Mouse (Mus musculus) heart, postnatal 0 days (tissue): ENCODE results near the gene Twsg1. TPM values are rescaled to one million over a fixed set of nuclear protein-coding genes. Genes with fewer than 3 reads are reported as not detected.

Source experiments
- ATAC-seq: fragments of 200-750 bp; cut with Nextera tagmentation; 2 replicates; pipeline ENCODE4 v1.8.0; 2017; ENCODE audit warnings: low read depth, moderate number of reproducible peaks, moderate library complexity; ENCODE audit not compliant: insufficient read depth
- DNase-seq: peaks from one replicate; pipeline ENCODE4 v3.0.0-alpha.2; 2016; ENCODE audit warnings: low spot score
- H3K27ac ChIP-seq: fragments of 300-500 bp; sonication (generic); 2 replicates; pipeline ENCODE4 v1.5.1; 2014; ENCODE audit warnings: low read depth, mild to moderate bottlenecking
- H3K27me3 ChIP-seq: fragments of 300-500 bp; sonication (generic); 2 replicates; pipeline ENCODE4 v1.6.1; 2014; ENCODE audit warnings: low read length, mixed read lengths; ENCODE audit not compliant: control insufficient read depth, insufficient read depth
- H3K36me3 ChIP-seq: fragments of 300-500 bp; sonication (generic); replicated peaks from 2 replicates; pipeline ENCODE4 v1.6.1; 2014; ENCODE audit warnings: low read length, mixed read lengths; ENCODE audit not compliant: control insufficient read depth, insufficient read depth
- H3K4me1 ChIP-seq: fragments of 300-500 bp; sonication (generic); 2 replicates; pipeline ENCODE4 v1.6.1; 2014; ENCODE audit warnings: antibody characterized with exemption; ENCODE audit not compliant: control insufficient read depth, insufficient read depth
- H3K4me2 ChIP-seq: fragments of 300-500 bp; sonication (generic); 2 replicates; pipeline ENCODE4 v1.6.1; 2014; ENCODE audit warnings: low read depth, mild to moderate bottlenecking, low read length, moderate library complexity
- H3K4me3 ChIP-seq: fragments of 300-500 bp; sonication (generic); 2 replicates; pipeline ENCODE4 v1.5.1; 2014; ENCODE audit warnings: low read depth, low read length
- H3K9ac ChIP-seq: fragments of 300-500 bp; sonication (generic); replicated peaks from 2 replicates; pipeline ENCODE4 v1.6.1; 2014; ENCODE audit warnings: low read depth, low read length, mixed read lengths
- H3K9me3 ChIP-seq: fragments of 300-500 bp; sonication (generic); replicated peaks from 2 replicates; pipeline ENCODE4 v1.6.1; 2016; ENCODE audit warnings: low read length; ENCODE audit not compliant: control insufficient read depth
- CTCF ChIP-seq: IDR thresholded peaks from 2 replicates; pipeline ENCODE4 v1.5.1; 2016; ENCODE audit warnings: antibody characterized with exemption, control low read depth, low read depth
- EP300 ChIP-seq: IDR thresholded peaks from 2 replicates; pipeline ENCODE4 v1.6.1; 2016; ENCODE audit warnings: antibody characterized with exemption, low read depth
- WGBS: fragments of 180-500 bp; shearing (Covaris S2); extraction: QIAGEN DNeasy Blood & Tissue Kit; methylation state at CpG from one replicate; pipeline ENCODE4 v1.1.7; 2014; 5-methylcytosine and 5-hydroxymethylcytosine counted together
- polyA plus RNA-seq: library from polyadenylated mRNA; unstranded; fragments of >200 nt; fragmentation: Nextera tagmentation; extraction: Ambion mirVana; gene quantifications from 2 replicates; pipeline ENCODE4 v1.2.1, GENCODE M21; 2015
- total RNA-seq: library from RNA; depleted of rRNA; stranded (reverse); fragments of >200 nt; gene quantifications from 2 replicates; pipeline ENCODE4 v1.2.3, GENCODE M21; 2014; ENCODE audit warnings: low replicate concordance

Gene Twsg1
- total and polyA plus RNA-seq, 2 experiments from 2014 or later = 65.8 to 92.7 TPM

DNA sequence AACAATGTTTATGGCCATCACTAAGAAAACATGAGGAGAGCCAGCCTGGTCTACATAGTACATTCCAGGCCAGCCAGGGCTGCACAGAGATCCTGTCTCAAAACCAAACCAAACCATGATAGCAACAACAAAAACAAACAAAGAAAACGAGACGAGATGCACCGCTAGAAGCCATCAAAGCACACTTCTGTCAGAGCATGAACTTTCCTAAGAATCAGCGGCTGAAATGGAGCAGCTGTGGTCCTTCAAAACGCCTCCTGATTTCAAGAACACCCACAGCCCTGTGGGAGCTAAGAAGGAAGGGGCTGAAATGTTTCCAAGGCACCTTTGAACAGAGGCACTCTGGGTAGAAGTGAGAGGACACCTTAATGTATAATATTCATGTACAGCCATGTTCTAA, 26.8 kb downstream of the Twsg1 start:
- TF ChIP-seq EP300 = no peak
- no peak for TF ChIP-seq CTCF
- Histone ChIP-seq H3K4me2 (no peak overlapping the region), H3K36me3 (peaks cover 62% of the 10 kb centered on the region), H3K4me1 (no peaks in the 10 kb centered on the region), H3K4me3 (no peak overlapping the region), H3K9me3 (no peaks in the 10 kb centered on the region), H3K27me3 (no peaks in the 10 kb centered on the region), H3K9ac (no peak overlapping the region), H3K27ac (no peak overlapping the region)
- 52% methylated on average over 5 of the region's 5 CpGs for WGBS
- DNase-seq = no peak
- ATAC-seq = no peak

DNA sequence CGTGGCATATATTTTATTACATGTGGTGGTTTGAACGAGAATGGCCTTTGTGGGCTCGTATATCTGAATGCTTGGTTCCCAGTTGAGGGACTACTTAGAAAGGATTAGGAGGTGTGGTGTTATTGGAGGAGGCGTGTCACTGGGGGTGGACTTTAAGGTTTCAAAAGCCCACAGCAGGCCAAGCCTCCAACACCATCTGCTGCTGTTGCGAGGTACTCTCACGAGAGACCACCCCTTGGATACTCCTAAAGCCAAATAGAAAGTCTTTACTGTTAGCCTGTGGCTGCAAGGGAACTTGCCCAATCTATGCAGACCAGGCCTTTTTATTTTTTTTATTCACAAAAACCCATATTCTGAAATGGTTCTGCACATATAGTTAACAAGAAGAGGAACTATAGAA, 29.1 kb downstream of the Twsg1 start:
- H3K27ac ChIP-seq = no peak overlapping the region
- ATAC-seq (no peak), DNase-seq (no peak)
- no peaks in the 10 kb centered on the region for H3K27me3 ChIP-seq
- H3K4me1 ChIP-seq = no peaks in the 10 kb centered on the region
- no peaks in the 10 kb centered on the region for H3K9me3 ChIP-seq
- WGBS = 80% methylated on average over 6 of the region's 6 CpGs
- H3K4me2 ChIP-seq = no peak overlapping the region
- TF ChIP-seq EP300 (no peak), CTCF (no peak)
- peaks cover 50% of the 10 kb centered on the region for H3K36me3 ChIP-seq
- H3K9ac ChIP-seq = no peak overlapping the region
- H3K4me3 ChIP-seq = no peak overlapping the region

DNA sequence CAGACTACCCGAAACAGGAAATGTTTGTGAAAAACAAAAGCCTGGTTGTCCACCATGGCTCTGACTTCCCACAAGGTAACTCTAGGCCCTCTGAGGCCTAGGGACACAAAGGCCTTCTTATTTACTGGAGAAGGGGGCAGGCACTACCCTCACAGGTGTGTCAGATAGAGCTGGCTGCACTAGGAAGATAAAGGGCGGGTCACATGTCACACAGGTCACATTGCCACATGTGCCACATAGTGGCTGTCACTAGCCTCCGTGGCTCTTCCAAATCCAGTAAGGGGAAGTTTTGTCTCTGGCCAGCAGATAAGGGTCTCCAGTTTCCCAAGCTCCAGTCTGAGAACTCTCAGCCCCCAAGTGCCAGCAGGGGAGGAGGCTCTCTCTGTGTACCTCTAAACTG, 31.8 kb downstream of the Twsg1 start:
- ATAC-seq = no peak
- no peak overlapping the region for H3K9ac ChIP-seq
- no peak for TF ChIP-seq CTCF
- TF ChIP-seq EP300 = no peak
- H3K9me3 ChIP-seq = no peaks in the 10 kb centered on the region
- H3K36me3 ChIP-seq = peaks cover 27% of the 10 kb centered on the region
- WGBS = 48% methylated on average over 3 of the region's 3 CpGs
- H3K4me1 ChIP-seq = peaks cover 6% of the 10 kb centered on the region; the same call in 1 of the 2 replicates
- DNase-seq = no peak
- H3K27me3 ChIP-seq = no peaks in the 10 kb centered on the region
- H3K4me2 ChIP-seq = no peak overlapping the region
- no peak overlapping the region for H3K4me3 ChIP-seq
- no peak overlapping the region for H3K27ac ChIP-seq

DNA sequence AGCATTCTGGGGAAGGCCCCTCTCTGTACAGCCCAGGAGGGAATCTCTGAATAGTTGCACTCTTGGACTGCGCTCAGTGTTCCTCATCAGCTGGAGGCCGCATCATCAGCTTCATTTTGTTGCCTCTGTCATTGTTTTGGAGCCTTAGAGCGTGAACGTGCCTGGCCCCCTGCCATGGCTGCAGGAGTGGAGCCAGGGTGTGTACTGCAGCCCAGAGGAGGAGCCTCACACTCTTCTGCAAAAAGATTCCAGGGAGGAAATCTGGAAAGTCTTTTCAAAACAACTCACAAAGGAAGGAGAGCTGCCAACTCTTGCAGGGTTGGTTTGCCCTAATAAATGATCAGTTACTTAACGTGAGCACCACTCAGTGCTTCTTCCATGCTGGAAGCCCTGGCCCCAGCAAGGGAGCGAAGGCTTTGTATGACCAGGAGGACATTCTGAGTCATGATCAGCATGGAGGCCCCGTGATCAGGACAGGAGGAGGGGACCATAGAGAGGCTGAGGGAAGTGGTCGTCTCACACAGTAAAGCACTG, 34.8 kb downstream of the Twsg1 start:
- ATAC-seq (peak; percentile 96), DNase-seq (peak; percentile 87)
- peak overlapping the region; percentile 28; the same call in 1 of the 2 replicates for H3K9ac ChIP-seq
- WGBS = 10% methylated on average over 8 of the region's 8 CpGs
- peak overlapping the region; percentile 95 for H3K27ac ChIP-seq
- no peak overlapping the region for H3K4me3 ChIP-seq
- peaks cover 6% of the 10 kb centered on the region; the same call in 1 of the 2 replicates for H3K4me1 ChIP-seq
- H3K9me3 ChIP-seq = no peaks in the 10 kb centered on the region
- H3K36me3 ChIP-seq = no peaks in the 10 kb centered on the region
- no peaks in the 10 kb centered on the region for H3K27me3 ChIP-seq
- no peak for TF ChIP-seq EP300
- TF ChIP-seq CTCF = no peak
- peak overlapping the region; percentile 50 for H3K4me2 ChIP-seq

DNA sequence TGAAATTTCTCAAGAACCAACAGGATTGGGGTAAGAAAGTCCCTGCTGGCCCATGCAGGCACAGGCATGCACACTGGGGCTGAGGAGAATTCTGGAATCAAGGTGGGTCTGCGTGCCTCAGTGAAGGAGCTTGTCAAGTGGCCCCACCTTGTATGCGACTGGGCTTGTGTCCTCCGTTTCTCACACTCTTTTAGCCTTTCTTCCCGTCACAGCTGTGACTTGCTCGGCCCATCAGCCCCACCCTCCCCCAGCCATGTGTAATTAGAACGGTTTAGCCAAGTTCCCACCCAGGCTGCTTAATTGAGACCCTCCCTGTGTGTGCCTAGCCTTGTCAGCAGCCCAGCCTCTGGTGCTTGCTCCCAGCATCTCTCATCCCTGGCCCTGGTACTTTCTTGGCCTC, 36.9 kb downstream of the Twsg1 start:
- Histone ChIP-seq H3K4me3 (no peak overlapping the region), H3K27ac (no peak overlapping the region), H3K9me3 (no peaks in the 10 kb centered on the region), H3K27me3 (no peaks in the 10 kb centered on the region), H3K36me3 (no peaks in the 10 kb centered on the region), H3K4me1 (peaks cover 6% of the 10 kb centered on the region; the same call in 1 of the 2 replicates), H3K4me2 (no peak overlapping the region), H3K9ac (no peak overlapping the region)
- ATAC-seq (no peak), DNase-seq (no peak)
- WGBS = 71% methylated on average over 6 of the region's 6 CpGs
- no peak for TF ChIP-seq CTCF
- no peak for TF ChIP-seq EP300

DNA sequence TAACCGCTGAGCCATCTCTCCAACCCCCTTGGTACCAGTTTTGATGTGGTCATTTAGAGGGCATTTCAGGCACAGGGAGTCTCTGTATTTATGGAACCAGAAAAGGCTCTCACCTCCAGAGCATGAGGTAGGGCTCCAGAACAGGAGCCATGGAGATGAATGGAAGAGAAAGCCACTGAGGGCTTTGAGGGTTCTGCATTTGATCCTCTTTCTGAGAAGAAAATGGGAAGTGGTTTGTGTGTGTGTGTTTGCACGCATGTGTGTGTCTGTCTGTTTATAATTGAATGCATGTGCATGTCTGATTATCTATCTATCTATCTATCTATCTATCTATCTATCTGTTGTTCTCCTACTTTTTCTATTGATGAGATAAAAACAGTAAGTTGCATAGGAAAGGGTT, 38.8 kb downstream of the Twsg1 start:
- Histone ChIP-seq H3K9ac (no peak overlapping the region), H3K27ac (no peak overlapping the region), H3K27me3 (no peaks in the 10 kb centered on the region), H3K4me3 (no peak overlapping the region), H3K4me2 (no peak overlapping the region), H3K36me3 (no peaks in the 10 kb centered on the region), H3K4me1 (peaks cover 6% of the 10 kb centered on the region; the same call in 1 of the 2 replicates), H3K9me3 (no peaks in the 10 kb centered on the region)
- no peak for TF ChIP-seq CTCF
- no peak for TF ChIP-seq EP300
- 82% methylated on average over 2 of the region's 2 CpGs for WGBS
- no peak for DNase-seq
- ATAC-seq = no peak
